Mouse (Mus musculus): ENCODE data around the gene Stx16.

The Stx16 gene

GRCm38 (mm10) chr2:174075673-174076432, at the start of gene Stx16:
TSS of gene Stx16 (plus strand) at chr2:174076308.
- DNase-seq (ENCODE audit: low spot score in 2 of 2) = peak; percentile 82 to 88

- DNase-seq (ENCODE audit: low spot score in 2 of 2) = no peak
These were observed 49.7 kb upstream of the Stx16 start for GRCm38 (mm10) chr2:174026406-174026805.

GRCm38 (mm10) chr2:174033257-174033800, 42.8 kb upstream of the Stx16 start:
- no peak for DNase-seq (ENCODE audit: low spot score in 2 of 2)

GRCm38 (mm10) chr2:174047656-174048055, 28.5 kb upstream of the Stx16 start:
- DNase-seq (ENCODE audit: low spot score in 2 of 2) = no peak

GRCm38 (mm10) chr2:174049481-174050338, 26.4 kb upstream of the Stx16 start:
- no peak for DNase-seq (ENCODE audit: low spot score in 2 of 2)

- DNase-seq (ENCODE audit: low spot score in 2 of 2) = no peak
These were observed 25.8 kb upstream of the Stx16 start for GRCm38 (mm10) chr2:174050339-174050685.

GRCm38 (mm10) chr2:174051081-174051481, 25.0 kb upstream of the Stx16 start:
- no peak for DNase-seq (ENCODE audit: low spot score in 2 of 2)

GRCm38 (mm10) chr2:174054496-174054895, 21.6 kb upstream of the Stx16 start:
- DNase-seq (ENCODE audit: low spot score in 2 of 2) = no peak

- no peak for DNase-seq (ENCODE audit: low spot score in 2 of 2)
These were observed 18.4 kb upstream of the Stx16 start for GRCm38 (mm10) chr2:174057730-174058129.

- no peak for DNase-seq (ENCODE audit: low spot score in 2 of 2)
These were observed 17.7 kb upstream of the Stx16 start for GRCm38 (mm10) chr2:174058316-174058939.

- no peak for DNase-seq (ENCODE audit: low spot score in 2 of 2)
These were observed 16.3 kb upstream of the Stx16 start for GRCm38 (mm10) chr2:174059591-174060385.

GRCm38 (mm10) chr2:174061219-174061618, 14.9 kb upstream of the Stx16 start:
- no peak for DNase-seq (ENCODE audit: low spot score in 2 of 2)

GRCm38 (mm10) chr2:174063074-174063473, 13.0 kb upstream of the Stx16 start:
- no peak for DNase-seq (ENCODE audit: low spot score in 2 of 2)

GRCm38 (mm10) chr2:174063527-174064211, 12.4 kb upstream of the Stx16 start:
- DNase-seq (ENCODE audit: low spot score in 2 of 2) = no peak

- DNase-seq (ENCODE audit: low spot score in 2 of 2) = no peak
These were observed 8.2 kb upstream of the Stx16 start for GRCm38 (mm10) chr2:174067793-174068419.

- no peak for DNase-seq (ENCODE audit: low spot score in 2 of 2)
These were observed 6.5 kb upstream of the Stx16 start for GRCm38 (mm10) chr2:174069532-174070049.

- no peak for DNase-seq (ENCODE audit: low spot score in 2 of 2)
These were observed 4.7 kb upstream of the Stx16 start for GRCm38 (mm10) chr2:174071406-174071805.

GRCm38 (mm10) chr2:174073156-174073790, 2.8 kb upstream of the Stx16 start:
- DNase-seq (ENCODE audit: low spot score in 2 of 2) = no peak

- DNase-seq (ENCODE audit: low spot score in 2 of 2) = no peak
These were observed 1.5 kb upstream of the Stx16 start for GRCm38 (mm10) chr2:174074621-174075020.

All from thymus, postnatal 10 days (tissue).